Mouse (Mus musculus) embryo, embryonic 10.5 days (tissue): ENCODE data around the gene Itga2b.
A peak's percentile ranks its signal among the peaks of the same experiment; 100 is the strongest.
"Not testable (repeated sequence)": the region's sequence is repeated elsewhere in the genome, so short reads cannot be mapped to it uniquely, and the experiment has no call there.

ENCODE experiments used
- DNase-seq: peaks from one replicate; pipeline ENCODE4 v3.0.0-alpha.2; 2015; ENCODE audit warnings: low spot score

The Itga2b gene

GRCm38 (mm10) chr11:102411061-102411460 lies 58.9 kb downstream of the Itga2b start:
- no peak for DNase-seq

DNA sequence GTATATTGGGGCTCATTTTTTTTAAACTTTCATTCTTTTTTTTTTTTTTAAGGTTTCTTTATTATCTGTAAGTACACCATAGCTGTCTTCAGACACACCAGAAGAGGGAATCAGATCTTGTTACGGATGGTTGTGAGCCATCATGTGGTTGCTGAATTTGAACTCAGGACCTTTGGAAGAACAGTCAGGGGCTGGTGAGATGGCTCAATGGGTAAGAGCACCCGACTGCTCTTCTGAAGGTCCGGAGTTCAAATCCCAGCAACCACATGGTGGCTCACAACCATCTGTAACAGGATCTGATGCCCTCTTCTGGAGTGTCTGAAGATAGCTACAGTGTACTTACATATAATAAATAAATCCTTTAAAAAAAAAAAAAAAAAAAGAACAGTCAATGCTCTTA lies 59.6 kb downstream of the Itga2b start:
- not testable (repeated sequence) for DNase-seq

GRCm38 (mm10) chr11:102409795-102410330 lies 60.1 kb downstream of the Itga2b start:
- no peak for DNase-seq

GRCm38 (mm10) chr11:102408888-102409794 lies 60.8 kb downstream of the Itga2b start:
- no peak for DNase-seq

- DNase-seq = peak; percentile 100
Observed at GRCm38 (mm10) chr11:102408344-102408876, 61.5 kb downstream of the Itga2b start.

GRCm38 (mm10) chr11:102407834-102408215 lies 62.1 kb downstream of the Itga2b start, which contains the start of gene Slc25a39:
Slc25a39 (minus strand) TSS chr11:102407946.
- no peak for DNase-seq

DNA sequence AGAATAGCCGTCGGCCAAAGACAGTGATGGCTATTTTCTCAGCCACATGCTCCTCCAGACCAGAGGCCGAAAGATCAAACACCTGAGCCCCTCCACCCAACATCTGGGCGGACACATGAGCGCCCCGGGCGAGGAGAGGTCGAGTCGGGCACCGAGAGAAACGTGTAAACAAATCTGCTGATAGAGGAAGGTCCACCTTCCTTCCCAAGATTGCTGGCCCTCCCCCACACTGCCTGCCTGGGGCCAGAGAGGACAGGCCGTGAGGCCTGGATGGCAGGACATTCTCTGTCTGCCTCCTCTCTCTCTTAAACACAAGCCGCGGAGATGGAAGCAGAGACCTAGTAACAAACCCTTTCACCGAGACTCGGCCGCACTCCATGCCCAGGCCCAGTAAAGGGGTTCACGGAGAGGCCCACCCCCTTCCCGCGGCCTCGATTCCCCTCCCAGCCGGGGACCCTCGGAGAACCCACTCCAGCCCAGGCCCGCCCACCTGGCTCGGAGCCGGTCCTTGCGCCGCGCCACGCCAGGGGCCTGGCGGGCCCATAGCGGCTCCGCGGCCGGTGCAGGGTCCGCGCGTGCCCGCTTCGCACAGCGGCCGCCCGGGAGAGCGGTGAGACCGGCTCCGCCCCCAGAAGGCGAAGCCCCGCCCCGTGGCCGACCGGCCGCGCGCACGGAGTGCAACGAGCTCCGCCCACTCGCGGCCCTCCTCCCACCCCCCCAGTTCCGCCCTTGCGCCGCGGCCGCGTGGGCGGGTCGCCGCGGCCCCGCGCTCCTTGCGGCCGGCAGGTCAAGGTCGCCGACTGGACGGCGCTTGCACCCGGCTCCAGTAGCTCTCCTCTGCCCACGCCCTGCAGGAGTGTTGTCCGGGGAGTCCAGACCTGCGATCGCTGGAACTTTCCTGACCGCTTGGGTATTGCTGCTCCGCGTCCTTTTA lies 62.8 kb downstream of the Itga2b start:
- DNase-seq = peak; percentile 92

DNA sequence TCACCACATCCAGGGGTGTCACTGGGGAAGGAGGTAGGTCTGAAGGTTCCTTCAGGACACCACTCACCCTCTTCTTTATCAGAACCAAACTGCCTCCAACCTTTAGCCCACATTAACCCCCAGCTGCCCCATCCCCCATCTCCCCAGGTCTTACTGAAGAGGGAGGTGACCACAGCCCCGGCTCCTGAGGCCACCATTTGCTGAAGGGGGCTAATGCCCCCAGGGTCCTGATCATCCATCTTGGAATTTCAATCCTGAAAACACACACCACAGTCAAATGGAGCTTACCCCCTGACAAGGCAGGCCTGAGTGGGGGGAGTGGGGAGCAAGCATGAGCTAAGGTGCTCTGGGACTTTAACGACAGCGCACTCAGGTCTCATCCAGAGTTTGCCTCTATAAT lies 63.5 kb downstream of the Itga2b start:
- DNase-seq = no peak

GRCm38 (mm10) chr11:102405544-102406285 lies 64.2 kb downstream of the Itga2b start:
- no peak for DNase-seq

DNA sequence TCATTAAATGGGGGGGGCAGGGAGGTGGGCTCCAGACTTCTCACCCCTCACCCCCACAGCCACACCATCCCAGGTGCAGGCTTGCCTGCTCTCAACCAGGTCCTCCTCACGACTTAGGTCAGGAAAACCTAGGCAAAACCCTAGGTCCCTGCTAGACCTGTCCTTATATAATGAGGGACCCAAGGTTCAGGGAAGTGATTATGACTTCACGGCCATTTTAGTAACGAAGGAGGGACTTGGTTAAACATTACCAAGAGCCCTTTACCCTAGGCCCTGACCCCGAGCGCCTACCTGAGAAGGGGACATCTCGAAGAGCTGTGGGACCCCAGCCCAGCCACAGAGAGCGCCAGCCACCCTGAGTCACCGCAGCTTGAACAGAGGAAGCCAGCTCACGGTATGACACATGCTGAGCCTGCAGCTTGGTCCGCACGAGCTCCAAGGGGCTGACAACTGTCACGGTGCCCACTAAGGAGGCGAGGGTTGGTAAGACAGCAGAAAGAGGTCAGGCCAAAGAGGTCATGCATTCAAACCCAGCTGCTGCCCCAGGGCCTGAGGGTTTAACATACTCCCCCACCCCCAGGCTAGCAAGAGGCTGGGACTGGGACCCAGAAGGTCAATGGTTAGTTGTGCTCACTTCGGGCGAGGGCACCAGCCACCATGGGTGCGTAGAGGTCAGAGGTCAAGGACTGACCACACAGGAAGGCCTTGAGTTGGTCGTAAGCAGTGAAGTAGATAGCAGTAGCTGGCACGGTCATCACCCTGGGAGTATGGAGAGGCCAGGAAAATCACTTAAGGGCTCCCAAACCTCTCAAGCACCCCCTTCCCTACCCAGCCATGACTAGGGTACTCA lies 65.5 kb downstream of the Itga2b start:
- no peak for DNase-seq

DNA sequence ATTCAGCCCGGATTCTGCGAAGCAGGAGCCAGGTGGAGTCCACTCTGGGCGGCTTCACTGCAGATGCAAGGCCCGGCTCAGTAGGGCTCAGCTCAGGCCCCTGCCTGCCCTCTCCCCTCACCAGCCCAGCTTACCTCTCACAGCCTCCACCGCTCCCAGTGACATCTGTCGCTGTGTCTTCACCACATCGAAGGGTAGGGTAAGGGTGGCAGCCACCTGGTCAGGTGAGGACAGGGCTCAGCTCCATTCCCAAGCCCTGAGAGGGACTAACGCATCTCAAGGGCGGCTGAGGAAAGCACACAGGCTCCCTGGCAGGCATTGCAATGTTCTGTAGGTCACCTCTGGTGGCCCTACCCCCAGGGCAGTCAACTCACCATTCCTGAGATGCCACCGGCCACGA lies 66.3 kb downstream of the Itga2b start:
- DNase-seq = no peak
